Mouse (Mus musculus) stomach, embryonic 15.5 days (tissue): ENCODE data around the gene Gm11492. TPM values are rescaled to one million over a fixed set of nuclear protein-coding genes. Genes with fewer than 3 reads are reported as not detected.

ENCODE experiments used
- ATAC-seq: fragments of 200-750 bp; cut with Nextera tagmentation; 2 replicates; pipeline ENCODE4 v1.8.0; 2017; ENCODE audit warnings: low read depth, moderate number of reproducible peaks, moderate TSS enrichment; ENCODE audit not compliant: insufficient read depth, low FRiP score
- H3K27ac ChIP-seq: fragments of 300-500 bp; sonication (generic); 2 replicates; pipeline ENCODE4 v1.5.1; 2015; ENCODE audit warnings: mild to moderate bottlenecking, inconsistent platforms
- H3K27me3 ChIP-seq: fragments of 300-500 bp; sonication (generic); replicated peaks from 2 replicates; pipeline ENCODE4 v1.6.1; 2015; ENCODE audit warnings: inconsistent platforms
- H3K36me3 ChIP-seq: fragments of 300-500 bp; sonication (generic); 2 replicates; pipeline ENCODE4 v1.6.1; 2015; ENCODE audit warnings: inconsistent platforms
- H3K4me1 ChIP-seq: fragments of 300-500 bp; sonication (generic); 2 replicates; pipeline ENCODE4 v1.6.1; 2015; ENCODE audit warnings: inconsistent platforms
- H3K4me2 ChIP-seq: fragments of 300-500 bp; sonication (generic); 2 replicates; pipeline ENCODE4 v1.6.1; 2015; ENCODE audit warnings: mild to moderate bottlenecking, inconsistent platforms
- H3K4me3 ChIP-seq: fragments of 300-500 bp; sonication (generic); replicated peaks from 2 replicates; pipeline ENCODE4 v1.5.1; 2015; ENCODE audit warnings: inconsistent platforms
- H3K9ac ChIP-seq: fragments of 300-500 bp; sonication (generic); 2 replicates; pipeline ENCODE4 v1.6.1; 2015; ENCODE audit warnings: inconsistent platforms
- H3K9me3 ChIP-seq: fragments of 300-500 bp; sonication (generic); 2 replicates; pipeline ENCODE4 v1.6.1; 2016; ENCODE audit warnings: inconsistent platforms
- WGBS: fragments of 180-500 bp; shearing (Covaris S2); methylation state at CpG from one replicate; pipeline ENCODE4 v1.1.7; 2015; 5-methylcytosine and 5-hydroxymethylcytosine counted together
- polyA plus RNA-seq: library from polyadenylated mRNA; unstranded; fragments of >200 nt; fragmentation: Nextera tagmentation; extraction: Ambion mirVana; gene quantifications from 2 replicates; pipeline ENCODE4 v1.2.1, GENCODE M21; 2015

The Gm11492 gene
- polyA plus RNA-seq, 1 experiment from 2014 or later, result not detected

- no peak overlapping the region for H3K4me3 ChIP-seq
- H3K9me3 ChIP-seq, result no peaks in the 10 kb centered on the region
- ATAC-seq, result no peak
- H3K36me3 ChIP-seq, result no peaks in the 10 kb centered on the region
- no peak overlapping the region for H3K9ac ChIP-seq
- no peaks in the 10 kb centered on the region for H3K4me1 ChIP-seq
- no peaks in the 10 kb centered on the region for H3K27me3 ChIP-seq
- H3K27ac ChIP-seq, result no peak overlapping the region
- WGBS, result 70% methylated on average over 6 of the region's 6 CpGs
- no peak overlapping the region for H3K4me2 ChIP-seq
Measured at GRCm38 (mm10) chr11:87561208-87561607, 5.2 kb upstream of the Gm11492 start.

GRCm38 (mm10) chr11:87568255-87568953 lies 2.0 kb downstream of the Gm11492 start, which contains the start of gene Sept4:
Gene Sept4 (plus strand): TSS chr11:87568903.
- Histone ChIP-seq H3K27me3 (no peaks in the 10 kb centered on the region), H3K9ac (no peak within 1 kb of the TSS), H3K4me1 (no peaks in the 10 kb centered on the region), H3K4me3 (no peak within 1 kb of the TSS), H3K9me3 (no peaks in the 10 kb centered on the region), H3K4me2 (no peak within 1 kb of the TSS), H3K36me3 (no peaks in the 10 kb centered on the region), H3K27ac (no peak within 1 kb of the TSS)
- WGBS, result 80% methylated on average over 7 of the region's 7 CpGs
- no peak for ATAC-seq

- ATAC-seq, result no peak
- Histone ChIP-seq H3K36me3 (no peaks in the 10 kb centered on the region), H3K9me3 (no peaks in the 10 kb centered on the region), H3K4me3 (no peak overlapping the region), H3K27me3 (no peaks in the 10 kb centered on the region; the same call in 1 of the 2 replicates), H3K27ac (no peak overlapping the region), H3K9ac (no peak overlapping the region), H3K4me1 (no peaks in the 10 kb centered on the region), H3K4me2 (no peak overlapping the region)
- WGBS, result 63% methylated on average over 5 of the region's 5 CpGs
Measured at GRCm38 (mm10) chr11:87570743-87571142, 4.3 kb downstream of the Gm11492 start.

GRCm38 (mm10) chr11:87571361-87571950 lies 5.0 kb downstream of the Gm11492 start:
- no peaks in the 10 kb centered on the region for H3K9me3 ChIP-seq
- ATAC-seq, result no peak
- 90% methylated on average over 1 of the region's 1 CpGs for WGBS
- H3K4me2 ChIP-seq, result no peak overlapping the region
- H3K36me3 ChIP-seq, result no peaks in the 10 kb centered on the region
- no peak overlapping the region for H3K9ac ChIP-seq
- H3K27ac ChIP-seq, result no peak overlapping the region
- H3K27me3 ChIP-seq, result no peaks in the 10 kb centered on the region; the same call in 1 of the 2 replicates
- no peak overlapping the region for H3K4me3 ChIP-seq
- no peaks in the 10 kb centered on the region for H3K4me1 ChIP-seq

GRCm38 (mm10) chr11:87573751-87574150 lies 7.3 kb downstream of the Gm11492 start:
- H3K27ac ChIP-seq, result no peak overlapping the region
- 59% methylated on average over 7 of the region's 7 CpGs for WGBS
- H3K9me3 ChIP-seq, result no peaks in the 10 kb centered on the region
- no peak for ATAC-seq
- peaks cover 8% of the 10 kb centered on the region for H3K4me1 ChIP-seq
- H3K4me3 ChIP-seq, result no peak overlapping the region
- H3K9ac ChIP-seq, result no peak overlapping the region
- no peak overlapping the region for H3K4me2 ChIP-seq
- no peaks in the 10 kb centered on the region for H3K36me3 ChIP-seq
- H3K27me3 ChIP-seq, result no peaks in the 10 kb centered on the region; the same call in 1 of the 2 replicates

GRCm38 (mm10) chr11:87574520-87575180 lies 8.2 kb downstream of the Gm11492 start:
- WGBS, result 53% methylated on average over 21 of the region's 21 CpGs
- Histone ChIP-seq H3K4me1 (peaks cover 10% of the 10 kb centered on the region), H3K36me3 (no peaks in the 10 kb centered on the region), H3K4me2 (no peak overlapping the region), H3K27ac (no peak overlapping the region), H3K9me3 (no peaks in the 10 kb centered on the region), H3K4me3 (no peak overlapping the region), H3K9ac (no peak overlapping the region), H3K27me3 (no peaks in the 10 kb centered on the region; the same call in 1 of the 2 replicates)
- ATAC-seq, result no peak

- WGBS, result 30% methylated on average over 6 of the region's 6 CpGs
- H3K4me3 ChIP-seq, result peak overlapping the region; percentile 55
- no peaks in the 10 kb centered on the region for H3K9me3 ChIP-seq
- H3K36me3 ChIP-seq, result no peaks in the 10 kb centered on the region
- peaks cover 10% of the 10 kb centered on the region for H3K4me1 ChIP-seq
- H3K27me3 ChIP-seq, result no peaks in the 10 kb centered on the region; the same call in 1 of the 2 replicates
- H3K27ac ChIP-seq, result no peak overlapping the region
- H3K9ac ChIP-seq, result peak overlapping the region; percentile 5; the same call in 1 of the 2 replicates
- H3K4me2 ChIP-seq, result peak overlapping the region; percentile 97
- ATAC-seq, result no peak
Measured at GRCm38 (mm10) chr11:87577601-87578248, 11.3 kb downstream of the Gm11492 start.

GRCm38 (mm10) chr11:87578249-87578962 lies 12.0 kb downstream of the Gm11492 start:
- peak overlapping the region; percentile 55 for H3K4me3 ChIP-seq
- peaks cover 10% of the 10 kb centered on the region for H3K4me1 ChIP-seq
- no peaks in the 10 kb centered on the region for H3K36me3 ChIP-seq
- no peaks in the 10 kb centered on the region for H3K9me3 ChIP-seq
- peak overlapping the region; percentile 5 for H3K9ac ChIP-seq
- peak; percentile 68; the same call in 1 of the 2 replicates for ATAC-seq
- under 1% methylated on average over 40 of the region's 40 CpGs for WGBS
- no peaks in the 10 kb centered on the region; the same call in 1 of the 2 replicates for H3K27me3 ChIP-seq
- peak overlapping the region; percentile 97 for H3K4me2 ChIP-seq
- H3K27ac ChIP-seq, result peak overlapping the region; percentile 59

GRCm38 (mm10) chr11:87578963-87579601 lies 12.6 kb downstream of the Gm11492 start:
- H3K27me3 ChIP-seq, result no peaks in the 10 kb centered on the region; the same call in 1 of the 2 replicates
- no peaks in the 10 kb centered on the region for H3K9me3 ChIP-seq
- H3K4me3 ChIP-seq, result peak overlapping the region; percentile 55
- H3K27ac ChIP-seq, result peak overlapping the region; percentile 59
- H3K36me3 ChIP-seq, result no peaks in the 10 kb centered on the region
- ATAC-seq, result no peak
- H3K4me1 ChIP-seq, result peaks cover 10% of the 10 kb centered on the region
- peak overlapping the region; percentile 97 for H3K4me2 ChIP-seq
- H3K9ac ChIP-seq, result 0 out of 2 replicates have a peak overlapping the region, but pooled peaks have one; percentile 5
- WGBS, result 19% methylated on average over 10 of the region's 10 CpGs

GRCm38 (mm10) chr11:87579713-87580112 lies 13.3 kb downstream of the Gm11492 start:
- Histone ChIP-seq H3K27ac (0 out of 2 replicates have a peak overlapping the region, but pooled peaks have one; percentile 26), H3K4me1 (peaks cover 10% of the 10 kb centered on the region), H3K9ac (no peak overlapping the region), H3K27me3 (no peaks in the 10 kb centered on the region; the same call in 1 of the 2 replicates), H3K9me3 (no peaks in the 10 kb centered on the region), H3K4me2 (no peak overlapping the region), H3K36me3 (no peaks in the 10 kb centered on the region), H3K4me3 (no peak overlapping the region)
- WGBS, result 49% methylated on average over 1 of the region's 1 CpGs
- no peak for ATAC-seq
